Mouse (Mus musculus): Measurements from ENCODE around the gene Ofd1.

DNA sequence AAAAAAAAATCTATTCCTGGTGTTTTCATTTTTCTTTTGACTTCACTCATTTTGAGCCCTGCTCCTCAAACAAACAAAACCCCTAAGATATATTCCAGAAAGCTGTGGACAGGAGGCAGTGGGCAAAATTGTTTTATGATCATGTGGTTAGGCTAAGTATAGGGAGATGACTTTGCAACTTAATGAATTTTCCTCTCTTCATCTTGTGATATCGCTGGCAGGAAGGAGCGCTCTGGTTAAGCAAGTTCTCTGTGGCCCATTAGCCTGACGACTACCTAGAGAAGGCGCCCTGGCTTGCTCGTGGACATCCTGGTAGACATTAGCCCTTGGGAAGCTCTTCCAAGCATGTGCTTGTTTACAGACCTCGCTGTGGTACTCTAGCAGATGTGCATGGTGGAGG, 98.7 kb downstream of the Ofd1 start:
- TF ChIP-seq CTCF (IDR thresholded peaks at IDR 0.05; ENCODE audit: borderline replicate concordance, control insufficient read depth, extremely low read depth, insufficient read depth, low read length, poor library complexity) (no peak), POLR2A (IDR thresholded peaks at IDR 0.05; ENCODE audit: control insufficient read depth, extremely low read depth, insufficient read depth, low read length, poor library complexity) (no peak)

Data from thymus, adult 2 months (tissue).